Mouse (Mus musculus) gastrocnemius, postnatal 14 days (tissue): ENCODE measurements around the gene Lag3. TPM values are rescaled to one million over a fixed set of nuclear protein-coding genes. Genes with fewer than 3 reads are reported as not detected.

ENCODE experiments used
- DNase-seq: peaks from one replicate; pipeline ENCODE4 v3.0.0; 2021; ENCODE audit warnings: mixed read lengths
- intact Hi-C: fragments of 180-260 bp; cut with DNase I; formaldehyde crosslinking; loops from one replicate; pipeline ENCODE4 v1.15.1; 2025; ENCODE audit warnings: low total_unique reads
- long read RNA-seq, 2 experiments: library from polyadenylated mRNA; stranded (forward); transcript quantifications; one replicate each; pipeline ENCODE4 v2.0.0; 2021
- total RNA-seq, 2 experiments: library from RNA; stranded (reverse); gene quantifications; 2 replicates each; pipeline ENCODE4 v1.2.3; 2021

Gene Lag3
- total RNA-seq = under 1 TPM; 0.43 to 0.62 TPM
- long read RNA-seq, experiment 1, partial matches to known transcripts = 1 of 1 reads
- long read RNA-seq, experiment 1, other reads (novel, unspliced or antisense) = 0 of 1 reads
- long read RNA-seq, experiment 2 = 0 reads

DNA sequence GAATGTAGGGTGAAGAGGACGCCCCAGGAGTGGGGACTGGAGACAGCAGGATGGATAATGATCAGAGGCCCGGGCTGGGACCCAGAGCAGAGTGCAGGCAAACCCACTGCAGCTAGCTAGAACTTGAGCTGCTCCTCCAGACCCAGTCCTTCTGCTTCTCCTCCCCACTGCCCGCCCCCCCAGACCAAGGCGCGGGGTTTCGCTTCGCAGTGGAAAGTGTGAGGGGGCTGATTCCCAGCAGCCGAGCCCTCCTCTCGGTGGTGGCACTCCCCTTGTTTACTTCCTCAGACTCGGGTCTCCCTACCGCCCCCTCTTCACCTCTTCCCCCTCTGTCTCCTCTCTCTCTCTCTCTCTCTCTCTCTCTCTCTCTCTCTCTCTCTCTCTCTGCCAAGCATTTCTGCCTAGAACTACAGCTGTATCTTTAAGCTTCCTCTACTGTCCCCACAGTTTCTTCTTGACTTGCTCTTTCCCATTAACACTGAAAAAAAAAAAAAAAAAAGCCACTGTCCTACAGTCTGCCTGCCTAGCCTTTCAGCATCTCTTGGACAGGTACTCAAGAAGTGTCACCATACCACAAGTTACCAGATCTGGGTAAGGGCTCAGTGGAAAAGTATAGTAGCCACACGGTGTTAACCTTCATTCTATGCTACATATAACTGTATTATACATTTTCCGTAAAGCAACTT is at the start of gene Lag3:
Lag3 (minus strand) TSS at position 173 of the 686 bp plus-strand sequence.
- intact Hi-C loops = no loop called here

GRCm38 (mm10) chr6:124961021-124961420 is 49.5 kb upstream of the Lag3 start:
- intact Hi-C loops = no loop called here
- DNase-seq = no peak

More for the DNA sequence above, at the start of gene Lag3:
- DNase-seq = no peak

GRCm38 (mm10) chr6:124959960-124960359 is 48.5 kb upstream of the Lag3 start:
- DNase-seq = no peak
- intact Hi-C loops = no loop called here

DNA sequence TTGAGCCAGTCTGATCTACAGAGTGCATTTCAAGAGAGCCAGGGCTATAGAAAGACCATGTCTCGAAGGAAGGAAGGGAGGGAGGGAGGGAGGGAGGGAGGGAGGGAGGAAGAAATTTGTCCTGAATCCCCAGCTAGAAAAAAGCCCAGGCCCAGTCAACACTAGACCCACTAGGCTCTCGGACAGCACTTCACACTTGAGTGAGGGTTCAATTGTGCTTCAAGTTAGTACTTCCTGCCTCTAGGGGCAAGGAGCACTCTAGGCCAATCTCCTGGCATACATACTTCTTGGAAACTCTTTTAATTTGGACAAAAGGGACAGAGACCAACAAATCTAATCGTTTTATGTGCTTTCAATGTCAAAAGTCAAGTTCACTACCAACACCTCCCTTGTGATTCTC is 46.6 kb upstream of the Lag3 start:
- intact Hi-C loops = no loop called here
- DNase-seq = no peak

GRCm38 (mm10) chr6:124955212-124955611 is 43.7 kb upstream of the Lag3 start:
- intact Hi-C loops = no loop called here
- DNase-seq = no peak

DNA sequence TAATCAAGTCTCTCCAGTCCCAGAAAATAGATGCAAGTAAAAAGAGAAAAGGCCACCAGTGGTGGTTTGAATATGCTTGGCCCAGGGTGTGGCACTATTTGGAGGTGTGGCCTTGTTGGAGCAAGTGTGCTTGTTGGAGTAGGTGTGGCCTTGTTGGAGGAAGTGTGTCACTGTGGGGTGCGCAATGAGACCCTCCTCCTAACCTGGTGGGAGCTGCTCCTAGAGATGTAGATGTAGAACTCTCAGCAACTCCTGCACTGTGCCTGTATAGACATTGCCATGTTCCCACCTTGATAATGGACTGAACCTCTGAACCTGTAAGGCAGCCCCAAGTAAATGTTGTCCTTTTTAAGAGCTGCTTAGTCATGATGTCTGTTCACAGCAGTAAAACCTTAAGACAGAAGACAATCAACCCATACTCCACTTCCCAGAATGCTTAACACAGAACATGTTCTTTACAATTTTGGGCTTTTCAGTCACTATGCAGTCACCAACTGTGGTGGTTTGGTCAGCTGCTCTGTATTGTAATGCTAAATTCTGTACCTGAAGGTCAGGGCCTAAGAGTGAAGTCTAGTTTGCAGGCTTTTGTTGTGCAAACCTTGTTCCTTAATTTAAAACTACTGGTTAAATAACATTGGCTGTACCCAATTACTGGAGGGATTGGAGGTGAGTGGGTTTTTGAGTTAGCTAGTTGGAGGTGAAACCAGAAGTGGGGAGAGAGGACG is 42.6 kb upstream of the Lag3 start:
- intact Hi-C loops = no loop called here
- DNase-seq = no peak

DNA sequence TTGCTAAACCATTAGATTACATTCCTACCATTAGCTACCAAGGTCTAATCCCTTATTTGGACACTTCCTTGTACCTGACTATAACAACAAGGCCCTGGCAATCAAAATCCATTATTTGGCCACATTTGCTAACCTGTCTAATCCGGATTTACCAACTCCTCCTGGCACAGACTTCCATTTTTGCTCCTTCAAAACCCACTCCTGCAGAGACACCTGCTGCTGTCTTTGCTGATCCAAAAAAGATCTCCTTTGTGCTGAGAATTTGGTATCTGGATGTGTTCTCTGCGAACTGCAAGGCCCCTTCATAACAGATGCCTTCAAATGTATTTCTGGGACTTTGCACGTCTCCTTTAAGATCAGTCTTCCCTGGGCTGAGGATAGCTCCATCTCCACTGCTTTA is 32.0 kb upstream of the Lag3 start:
- DNase-seq = no peak
- intact Hi-C loops = no loop called here

DNA sequence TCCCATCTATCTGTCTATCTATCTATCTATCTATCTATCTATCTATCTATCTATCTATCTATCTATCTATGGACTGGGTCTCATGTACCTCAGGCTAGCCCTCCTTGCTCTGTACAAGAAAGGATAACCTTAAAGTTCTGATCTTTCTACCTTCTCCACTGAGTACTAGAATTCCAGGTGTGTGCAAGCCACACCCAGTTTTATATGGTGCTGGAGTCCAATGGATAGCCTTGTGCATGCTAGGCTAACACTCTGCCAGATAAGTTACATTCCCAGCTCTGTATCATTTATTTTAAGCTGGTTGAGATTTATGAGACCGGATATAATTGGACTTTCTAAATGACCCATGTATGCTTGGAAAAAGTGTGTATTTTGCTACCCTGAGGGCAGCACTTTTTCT is 30.2 kb upstream of the Lag3 start:
- intact Hi-C loops = no loop called here
- no peak for DNase-seq

- DNase-seq = no peak
- intact Hi-C loops = no loop called here
Measured at GRCm38 (mm10) chr6:124938554-124938953, 27.0 kb upstream of the Lag3 start.

DNA sequence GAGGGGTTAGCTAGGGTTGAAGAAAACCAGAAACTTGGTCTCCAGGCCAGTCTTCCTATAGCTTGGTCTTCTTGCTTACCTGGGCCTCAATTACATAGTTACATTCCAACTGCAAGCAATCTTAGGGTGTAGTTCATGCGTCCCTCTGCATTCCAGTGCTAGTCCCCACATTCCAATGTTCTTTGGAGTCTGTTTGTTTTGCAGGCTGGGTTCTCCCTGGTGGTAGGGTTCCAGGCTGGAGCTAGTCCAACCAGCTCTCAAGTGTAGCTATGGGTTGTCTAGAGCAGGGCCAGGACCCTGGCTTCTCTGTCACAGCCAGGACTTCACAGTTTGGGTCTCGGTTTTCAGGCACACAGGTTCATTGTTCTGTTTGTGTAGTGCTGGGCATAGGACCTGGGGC is 26.0 kb upstream of the Lag3 start:
- intact Hi-C loops = no loop called here

GRCm38 (mm10) chr6:124936681-124937080 is 25.2 kb upstream of the Lag3 start:
- intact Hi-C loops = no loop called here
- DNase-seq = no peak

More for the DNA sequence above, 26.0 kb upstream of the Lag3 start:
- no peak for DNase-seq

DNA sequence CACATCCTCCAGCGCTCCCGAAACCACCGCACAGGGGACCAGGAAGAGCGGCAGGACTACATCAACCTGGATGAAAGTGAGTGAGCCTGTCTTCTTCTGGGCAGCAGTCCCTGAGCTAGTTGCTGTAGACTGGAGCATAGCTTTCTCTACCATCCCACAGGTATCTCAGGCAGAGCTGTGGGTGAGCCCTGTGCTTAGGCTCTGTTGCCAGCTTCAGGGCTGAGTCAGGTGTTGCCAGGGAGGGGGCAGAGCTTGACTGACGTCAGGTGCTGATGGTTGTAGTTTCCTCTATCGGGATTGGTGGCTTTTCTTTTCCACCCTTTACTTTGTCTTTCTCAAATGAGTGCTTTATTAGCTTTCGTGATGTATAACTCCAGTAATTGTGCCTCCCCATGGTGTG is 23.2 kb upstream of the Lag3 start:
- intact Hi-C loops = no loop called here
- DNase-seq = no peak

GRCm38 (mm10) chr6:124933127-124933526 is 21.6 kb upstream of the Lag3 start:
- intact Hi-C loops = no loop called here
- no peak for DNase-seq

- intact Hi-C loops = no loop called here
- DNase-seq = no peak
Measured at GRCm38 (mm10) chr6:124932314-124932695, 20.8 kb upstream of the Lag3 start.

GRCm38 (mm10) chr6:124931525-124932313 is 20.2 kb upstream of the Lag3 start:
- intact Hi-C loops = no loop called here
- peak; percentile 43 for DNase-seq

DNA sequence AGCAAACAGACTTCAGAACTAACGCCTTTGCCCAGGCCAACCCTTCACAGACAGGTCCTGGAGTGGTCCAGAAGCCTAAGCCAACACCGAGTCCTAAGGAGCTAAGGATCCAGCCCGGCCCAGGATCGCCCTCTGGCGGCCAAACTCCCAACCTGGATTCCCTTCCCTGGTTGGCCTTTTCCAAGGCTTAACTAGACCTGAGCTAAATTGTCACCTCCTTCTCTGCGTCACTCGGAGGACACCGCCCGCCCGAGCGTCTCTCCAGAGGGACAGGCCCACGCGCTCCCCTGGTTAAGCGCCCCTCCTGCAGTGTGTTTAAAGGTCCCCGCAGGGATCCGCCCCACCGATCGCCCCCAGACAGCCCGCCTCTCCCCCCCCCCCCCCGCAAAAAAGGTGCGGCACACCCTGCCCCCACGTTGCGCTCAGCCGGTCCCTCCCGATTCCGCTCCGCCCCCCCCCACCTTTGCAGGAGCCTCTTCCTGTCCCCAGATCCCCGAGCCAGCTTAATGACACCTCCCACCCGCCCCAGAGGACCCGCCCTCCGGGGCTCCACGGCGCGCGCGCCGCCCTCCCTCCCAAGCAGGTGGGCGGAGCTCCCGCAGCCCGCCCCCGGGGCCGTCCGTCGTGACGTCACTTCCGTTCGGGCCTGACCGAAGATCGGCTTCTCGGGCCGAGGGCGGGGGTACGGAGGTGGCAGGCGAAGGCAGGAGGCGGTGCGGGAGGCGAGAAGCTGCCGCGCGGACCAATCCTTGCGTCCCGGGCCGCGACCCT is 19.4 kb upstream of the Lag3 start, which contains the start of gene Mlf2:
Mlf2 (plus strand) TSS at position 633 of the 771 bp plus-strand sequence.
- DNase-seq = peak; percentile 99
- intact Hi-C loops = no loop called here

- DNase-seq = no peak
- intact Hi-C loops = no loop called here
Measured at GRCm38 (mm10) chr6:124930231-124930630, 18.7 kb upstream of the Lag3 start.

DNA sequence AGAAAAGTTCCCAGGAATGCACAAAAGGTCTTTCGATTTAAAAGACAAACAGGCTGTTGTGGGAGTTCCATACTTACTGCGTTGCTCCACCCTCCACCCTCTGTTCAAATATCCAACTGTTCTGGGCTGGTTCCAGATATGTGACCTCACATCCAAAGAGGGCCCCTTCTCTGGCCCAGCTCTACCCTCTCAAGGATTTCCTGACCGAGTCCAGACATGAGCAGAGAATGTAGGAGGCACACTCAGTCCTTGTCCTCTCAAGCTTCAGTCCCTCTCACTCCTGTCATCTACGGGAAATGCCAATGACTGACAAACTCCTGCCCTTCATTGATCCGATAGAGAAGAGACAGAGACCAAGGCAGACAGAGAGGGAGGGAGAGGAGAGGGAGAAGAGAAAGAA is 14.4 kb upstream of the Lag3 start:
- intact Hi-C loops = no loop called here
- DNase-seq = no peak

- DNase-seq = no peak
- intact Hi-C loops = no loop called here
Measured at GRCm38 (mm10) chr6:124925173-124925793, 13.8 kb upstream of the Lag3 start.
